Mouse (Mus musculus) megakaryocyte, embryonic 14.5 days (primary cell): ENCODE measurements around the gene Mmrn1.

Experiments used
- FLI1 ChIP-seq: IDR thresholded peaks from 2 replicates; pipeline ENCODE4 v1.6.1; 2012; ENCODE audit warnings: low read length, inconsistent platforms, mixed read lengths
- GATA1 ChIP-seq: IDR thresholded peaks from 3 replicates; pipeline ENCODE4 v1.6.1; 2012; ENCODE audit warnings: mixed read lengths, low read length, inconsistent platforms, borderline replicate concordance

GRCm38 (mm10) chr6:60987804-60988203, 63.0 kb downstream of the Mmrn1 start:
- no peak for TF ChIP-seq GATA1
- TF ChIP-seq FLI1 = no peak
